Mouse (Mus musculus): Measurements from ENCODE around the gene Crtc1.

Crtc1 gene

DNA sequence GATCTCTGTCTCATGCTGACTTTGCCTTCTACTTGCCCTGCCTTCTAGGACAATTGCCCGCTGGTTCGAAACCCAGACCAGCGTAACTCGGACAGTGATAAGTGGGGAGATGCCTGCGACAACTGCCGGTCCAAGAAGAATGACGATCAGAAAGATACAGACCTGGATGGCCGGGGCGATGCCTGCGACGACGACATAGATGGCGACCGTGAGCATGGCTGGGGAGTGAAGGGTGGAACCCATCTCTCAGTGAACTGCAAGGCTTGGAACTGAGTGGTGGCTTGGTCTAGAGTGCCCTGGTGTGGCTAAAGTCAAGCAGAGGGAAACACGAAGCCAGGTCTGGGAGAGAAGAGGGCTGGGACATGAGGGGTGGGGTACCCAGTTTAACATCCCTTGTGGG is 62.3 kb downstream of the Crtc1 start:
- DNase-seq = no peak

GRCm38 (mm10) chr8:70376275-70376741 is 63.1 kb downstream of the Crtc1 start:
- no peak for DNase-seq

DNA sequence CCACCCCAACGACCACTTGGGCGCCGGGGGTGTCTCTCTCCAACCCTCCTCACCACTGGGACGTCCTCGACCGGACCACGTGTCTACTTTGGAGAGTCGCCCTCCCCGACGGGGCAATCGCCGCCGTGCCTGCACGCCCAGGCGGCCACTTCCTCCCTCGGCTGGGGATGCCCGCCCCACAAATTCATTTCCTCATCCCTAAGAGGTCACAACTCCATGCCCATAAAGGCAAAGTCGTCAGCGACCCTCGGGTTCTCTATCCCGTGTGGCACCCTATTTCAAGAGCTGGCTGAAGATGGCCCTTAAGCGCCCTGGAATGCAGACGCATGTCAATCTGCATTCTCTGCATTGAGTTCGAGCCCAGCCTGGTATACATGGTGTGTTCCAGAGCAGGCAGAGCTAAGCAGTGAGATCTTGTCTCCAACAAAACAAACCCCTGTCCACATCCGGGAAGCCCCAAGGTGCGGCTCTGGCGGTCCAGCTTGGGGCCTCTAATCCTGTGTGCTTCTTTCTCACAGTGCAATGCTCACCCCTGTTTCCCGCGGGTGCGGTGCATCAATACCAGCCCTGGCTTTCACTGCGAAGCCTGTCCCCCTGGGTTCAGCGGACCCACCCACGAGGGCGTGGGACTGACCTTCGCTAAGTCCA is 64.0 kb downstream of the Crtc1 start:
- no peak for DNase-seq

DNA sequence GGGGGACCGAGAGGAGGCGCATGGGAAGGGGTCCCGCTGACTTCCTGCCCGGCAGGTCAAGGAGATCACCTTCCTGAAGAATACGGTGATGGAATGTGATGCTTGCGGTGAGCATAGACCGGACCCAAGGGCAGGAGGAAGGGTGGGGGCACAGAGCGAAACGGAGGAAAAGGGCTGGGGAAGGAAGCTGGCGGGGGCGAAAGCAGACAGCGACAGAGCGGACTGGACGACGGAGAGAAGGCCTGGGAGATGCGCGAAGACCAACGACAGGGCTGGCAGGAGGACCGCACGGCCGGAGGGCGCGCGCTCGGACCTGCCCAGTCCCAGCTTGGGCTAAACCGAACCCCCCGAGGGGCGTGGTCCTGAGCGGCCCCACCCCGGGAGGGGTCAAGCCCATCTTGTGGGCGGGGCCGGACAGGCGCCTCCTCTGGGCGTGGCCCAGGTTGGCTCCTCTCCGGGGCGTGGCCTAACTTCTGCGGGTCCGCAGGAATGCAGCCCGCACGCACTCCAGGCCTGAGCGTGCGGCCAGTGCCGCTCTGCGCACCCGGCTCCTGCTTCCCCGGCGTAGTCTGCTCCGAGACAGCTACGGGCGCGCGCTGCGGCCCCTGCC is 65.0 kb downstream of the Crtc1 start:
- DNase-seq = peak; percentile 85

DNA sequence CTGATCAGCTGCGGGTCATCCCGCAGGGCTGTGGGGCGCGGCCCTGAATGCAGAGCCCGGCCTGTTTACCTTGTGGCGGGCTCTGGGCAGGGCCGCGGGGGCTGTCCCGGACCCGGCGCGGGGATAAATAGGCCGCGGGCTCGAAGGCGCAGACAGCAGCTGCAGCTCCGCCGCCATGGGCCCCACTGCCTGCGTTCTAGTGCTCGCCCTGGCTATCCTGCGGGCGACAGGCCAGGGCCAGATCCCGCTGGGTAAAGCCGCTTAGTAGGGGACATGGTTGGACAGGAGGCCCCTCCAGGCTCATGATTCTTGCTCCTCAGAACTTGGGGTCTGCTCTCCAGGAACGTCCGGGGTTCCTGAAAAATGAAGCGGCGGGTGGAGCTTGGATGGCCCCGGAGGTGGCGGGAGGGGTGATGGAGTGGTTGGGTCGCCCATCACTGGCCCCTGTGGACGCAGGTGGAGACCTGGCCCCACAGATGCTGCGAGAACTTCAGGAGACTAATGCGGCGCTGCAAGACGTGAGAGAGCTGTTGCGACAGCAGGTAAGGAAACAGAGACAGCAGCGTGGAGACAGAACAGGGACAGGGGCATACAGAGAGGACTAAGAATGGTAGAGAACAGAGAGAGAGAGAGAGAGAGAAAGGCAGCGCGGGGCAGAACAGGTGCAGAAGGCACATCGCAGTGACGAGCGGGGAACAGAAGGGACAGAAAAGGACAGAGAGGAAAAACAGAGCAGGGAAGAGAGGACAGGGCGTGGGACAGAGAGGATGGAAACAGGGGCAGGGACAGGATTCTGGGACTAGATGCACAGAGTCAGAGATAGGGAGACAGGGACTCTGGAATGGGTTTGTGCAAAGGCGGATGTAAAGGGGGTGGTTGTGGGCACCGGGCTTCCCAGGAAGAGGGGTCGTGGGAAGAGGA is 65.7 kb downstream of the Crtc1 start, which contains the start of gene Comp:
Gene Comp (plus strand): TSS at position 162 of the 921 bp plus-strand sequence.
- DNase-seq = no peak

- peak; percentile 80 for DNase-seq
These were observed 67.4 kb downstream of the Crtc1 start for GRCm38 (mm10) chr8:70371951-70372350.

DNA sequence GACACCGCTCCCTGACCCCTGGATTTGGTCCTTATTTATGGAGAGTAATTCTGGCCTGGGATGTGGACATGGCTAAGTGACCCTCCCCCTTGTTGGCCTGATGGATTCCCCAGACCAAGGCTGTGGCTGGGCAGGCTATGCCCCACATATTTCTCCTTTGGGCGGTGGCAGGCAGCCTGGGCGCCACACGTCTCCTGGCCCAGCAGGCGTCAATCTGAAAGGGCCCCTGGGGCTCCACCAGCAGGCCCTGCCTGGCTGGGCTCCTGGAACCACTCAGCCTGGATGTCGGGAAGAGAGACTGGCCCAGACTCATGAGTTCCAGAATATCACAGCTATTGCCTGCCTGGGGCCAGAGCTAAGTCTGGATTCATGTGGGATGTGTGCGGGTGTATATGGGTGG is 68.9 kb downstream of the Crtc1 start:
- DNase-seq = no peak

- DNase-seq = no peak
These were observed 72.8 kb downstream of the Crtc1 start for GRCm38 (mm10) chr8:70366588-70366987.

- peak; percentile 81 for DNase-seq
These were observed 75.3 kb downstream of the Crtc1 start for GRCm38 (mm10) chr8:70364066-70364465.

DNA sequence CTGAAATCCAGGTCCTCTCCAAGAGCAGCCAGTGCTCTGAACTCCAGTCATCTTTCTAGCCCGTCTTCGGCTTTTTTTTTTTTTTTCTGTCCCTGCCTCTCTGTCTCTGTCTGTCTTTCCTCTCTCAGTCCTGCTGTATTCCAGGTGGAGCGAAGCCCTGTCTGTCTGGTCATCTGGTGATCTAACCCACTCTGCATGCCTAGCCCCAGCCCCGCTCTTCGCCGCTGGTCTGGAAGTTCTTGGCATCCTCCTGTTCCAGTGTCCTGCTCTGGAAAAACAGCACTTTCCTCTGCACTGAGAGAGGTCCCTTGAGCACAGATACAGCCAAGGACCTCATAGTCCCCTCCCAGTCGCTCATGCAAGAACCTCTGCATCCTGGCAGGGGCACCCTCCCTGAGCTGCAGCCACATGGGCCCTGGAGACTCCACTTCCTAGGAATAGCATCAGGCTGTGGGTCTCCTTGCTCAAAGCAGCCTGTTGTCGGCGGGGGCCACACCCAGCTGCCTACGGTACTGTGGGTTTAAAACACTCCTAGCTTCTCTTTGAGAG is 77.8 kb downstream of the Crtc1 start:
- DNase-seq = no peak

DNA sequence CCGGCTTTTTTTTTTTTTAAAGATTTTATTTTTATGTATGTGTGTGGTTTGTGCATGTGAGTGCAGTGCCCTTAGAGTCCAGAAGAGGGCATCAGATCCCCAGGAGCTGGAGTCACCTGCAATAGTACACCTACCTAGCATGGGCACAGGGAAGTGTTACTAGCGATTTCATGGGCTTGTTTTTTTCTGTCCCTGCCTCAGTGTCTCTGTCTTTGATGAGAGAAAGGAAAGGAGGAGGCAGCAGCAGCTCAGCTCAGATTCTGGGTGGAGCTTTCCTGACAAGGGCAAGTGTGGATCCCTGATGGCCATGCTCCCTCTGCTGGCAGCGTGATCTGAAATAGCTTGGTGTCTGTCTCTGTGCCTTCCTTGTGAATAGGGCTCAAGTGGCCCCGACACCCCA is 78.6 kb downstream of the Crtc1 start:
- DNase-seq = no peak

- DNase-seq = peak; percentile 49
These were observed 80.0 kb downstream of the Crtc1 start for GRCm38 (mm10) chr8:70359411-70359810.

GRCm38 (mm10) chr8:70356111-70356510 is 83.3 kb downstream of the Crtc1 start:
- no peak for DNase-seq

DNA sequence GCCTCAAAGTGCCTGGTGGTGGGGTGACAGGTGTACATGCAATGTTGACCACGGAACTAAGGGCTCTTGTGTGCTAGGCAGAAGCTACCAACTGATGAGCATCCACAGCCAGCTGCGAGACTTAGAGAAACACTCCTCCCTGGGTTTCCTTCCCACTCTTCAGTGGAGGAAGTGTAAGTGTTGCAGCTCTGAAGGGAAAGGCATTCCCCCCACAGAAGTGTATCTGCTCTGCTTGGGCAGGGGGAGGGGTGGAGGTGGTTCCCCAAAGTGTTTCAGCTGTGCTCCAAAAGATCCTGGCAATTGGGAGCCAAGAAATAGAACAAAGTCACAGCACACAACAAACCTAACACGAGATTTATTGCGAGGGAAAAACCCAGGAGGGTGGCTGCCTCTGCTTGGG is 85.4 kb downstream of the Crtc1 start:
- DNase-seq = no peak

GRCm38 (mm10) chr8:70353194-70353817 is 86.1 kb downstream of the Crtc1 start, which contains the start of gene Upf1:
TSS of gene Upf1 (minus strand) at chr8:70353278.
- DNase-seq = peak; percentile 99

DNA sequence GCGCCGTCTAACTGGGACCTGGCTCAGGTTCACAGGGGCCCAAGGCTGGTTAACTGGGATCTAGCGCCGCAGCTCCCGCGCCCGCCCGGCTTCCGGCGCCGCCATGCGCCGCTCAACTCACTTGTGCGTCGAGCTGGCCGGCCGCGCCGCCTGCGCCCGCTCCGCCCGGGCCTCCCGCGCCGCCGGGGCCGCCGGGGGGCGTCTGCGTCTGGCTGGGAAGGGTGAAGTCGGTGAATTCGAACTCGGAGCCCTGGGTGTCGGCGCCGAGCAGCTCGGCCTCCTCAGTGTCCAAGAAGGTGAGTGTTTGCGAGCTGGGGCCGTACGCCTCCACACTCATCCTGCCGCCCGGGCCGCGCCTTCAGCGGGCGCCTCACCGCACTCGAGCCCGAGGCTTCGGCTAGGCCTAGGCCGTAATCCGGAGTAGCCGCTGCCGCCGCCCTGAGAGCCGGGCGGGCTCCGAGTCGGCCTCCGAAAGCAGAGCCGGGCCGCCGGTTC is 86.7 kb downstream of the Crtc1 start:
- peak; percentile 41 for DNase-seq

GRCm38 (mm10) chr8:70352000-70352384 is 87.4 kb downstream of the Crtc1 start:
- no peak for DNase-seq

- no peak for DNase-seq
These were observed 88.1 kb downstream of the Crtc1 start for GRCm38 (mm10) chr8:70351035-70351999.

GRCm38 (mm10) chr8:70347860-70348420 is 91.4 kb downstream of the Crtc1 start:
- peak; percentile 75 for DNase-seq

GRCm38 (mm10) chr8:70347443-70347842 is 91.9 kb downstream of the Crtc1 start:
- DNase-seq = no peak

DNA sequence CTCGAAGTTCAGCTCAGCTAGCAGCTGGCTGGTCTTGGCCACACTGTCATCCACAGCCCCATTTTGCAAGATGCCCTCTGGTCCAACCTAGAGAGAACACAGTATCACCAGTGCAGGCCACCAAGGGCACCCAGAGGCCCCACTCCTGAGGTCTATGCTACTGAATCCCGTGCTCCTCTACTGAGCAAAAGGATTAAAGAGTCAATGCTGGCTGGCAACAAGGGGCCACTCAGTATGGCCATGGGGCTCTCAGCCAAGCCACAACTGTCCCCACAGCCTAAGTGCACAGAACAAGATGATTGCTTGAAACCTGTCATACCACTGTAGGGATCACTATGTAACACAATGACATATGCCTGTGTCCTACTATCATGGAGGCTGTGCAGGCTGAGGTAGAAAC is 95.1 kb downstream of the Crtc1 start:
- DNase-seq = no peak
